ENCODE assay signal across 19 mouse cellular contexts in genomic region chr2:144746046-144746783, GRCm38 (mm10).
DNase-seq lines count a peak whose midpoint lies in the region; ATAC-seq and TF ChIP-seq lines count a peak whose summit lies in the region.
"Had no signal": no experiment of that assay in that cellular context is flagged by ENCODE, and none has a peak within 500 bp of the region (broad histone marks: within the 10 kb centered on the region; RNA-seq: fewer than 3 reads in every experiment).

No protein-coding gene starts in this region.

- H3K9ac ChIP-seq in heart, embryonic 12.5 days, result no peak overlapping the region
- H3K9ac ChIP-seq in CH12.LX (ENCODE audit: insufficient read depth, low read depth), result no peak overlapping the region
- H3K9ac ChIP-seq: hindbrain, embryonic 13.5 days; intestine, embryonic 15.5 days; liver, embryonic 15.5 days had no signal

- no peak for TF ChIP-seq EP300 in CH12.LX (IDR thresholded peaks at IDR 0.05; ENCODE audit: low read length)

- no peaks in the 10 kb centered on the region for H3K9me3 ChIP-seq in heart, embryonic 12.5 days (replicated peaks)
- H3K9me3 ChIP-seq in CH12.LX (replicated peaks; ENCODE audit: low read length), result no peaks in the 10 kb centered on the region
- H3K9me3 ChIP-seq: embryonic facial prominence, embryonic 10.5 days; hindbrain, embryonic 13.5 days; intestine, embryonic 15.5 days; liver, embryonic 15.5 days; megakaryocyte, embryonic 14.5 days had no signal

- H3K79me2 ChIP-seq in CH12.LX (replicated peaks; ENCODE audit: control insufficient read depth, extremely low read depth, insufficient read depth, poor library complexity, severe bottlenecking), result no peaks in the 10 kb centered on the region

- H3K27me3 ChIP-seq in heart, embryonic 12.5 days (replicated peaks), result no peaks in the 10 kb centered on the region
- H3K27me3 ChIP-seq in CH12.LX (replicated peaks), result no peaks in the 10 kb centered on the region
- H3K27me3 ChIP-seq: hindbrain, embryonic 13.5 days; intestine, embryonic 15.5 days; liver, embryonic 15.5 days; megakaryocyte, embryonic 14.5 days had no signal

- intact Hi-C loops in gastrocnemius, postnatal 14 days (cut with DNase I; ENCODE audit: low total_unique reads), result no loop called here

- no peak for TF ChIP-seq RAD21 in CH12.LX (IDR thresholded peaks at IDR 0.05; ENCODE audit: low read depth, low read length)

- H3K36me3 ChIP-seq in heart, embryonic 12.5 days, result no peaks in the 10 kb centered on the region; the same call in 1 of the 2 replicates
- peaks cover 7 to 21% of the 10 kb centered on the region in 2 experiments for H3K36me3 ChIP-seq in CH12.LX (replicated peaks in 1 of 2; ENCODE audit: control insufficient read depth in 1 of 2, insufficient read depth in 1 of 2, low read length in 1 of 2)
- H3K36me3 ChIP-seq: embryonic facial prominence, embryonic 10.5 days; intestine, embryonic 15.5 days; liver, embryonic 15.5 days had no signal

- no peak for TF ChIP-seq CTCF in CH12.LX (conservative IDR thresholded peaks at IDR 0.05 in 1 of 2, IDR thresholded peaks at IDR 0.05 in 1 of 2; ENCODE audit: low read depth in 2 of 2, low read length in 2 of 2)

- dilution Hi-C loops in CH12.LX (cut with MboI; ENCODE audit: extremely low pct_ligation_motif_present, extremely low pct_unique_long_range_greater_than_20kb, low sequenced_read_pairs), result no loop called here

- H3K4me3 ChIP-seq in heart, embryonic 12.5 days, result no peak overlapping the region
- H3K4me3 ChIP-seq in CH12.LX (replicated peaks in 1 of 3; ENCODE audit: low read depth in 2 of 3, low read length in 2 of 3, poor library complexity in 1 of 3), result no peak overlapping the region
- H3K4me3 ChIP-seq: embryonic facial prominence, embryonic 10.5 days; erythroblast, embryonic 14.5 days; hindbrain, embryonic 13.5 days; intestine, embryonic 15.5 days; left cerebral cortex, adult 2 months; liver, embryonic 15.5 days; megakaryocyte, embryonic 14.5 days had no signal

- H3K27ac ChIP-seq in heart, embryonic 12.5 days (ENCODE audit: poor library complexity, severe bottlenecking), result no peak overlapping the region
- no peak overlapping the region for H3K27ac ChIP-seq in CH12.LX (ENCODE audit: insufficient read depth, low read depth)
- H3K27ac ChIP-seq: embryonic facial prominence, embryonic 10.5 days; hindbrain, embryonic 13.5 days; intestine, embryonic 15.5 days; left cerebral cortex, adult 2 months; liver, embryonic 15.5 days had no signal

- 69% methylated on average over 4 of the region's 4 CpGs for WGBS in heart, embryonic 12.5 days

- in situ Hi-C loops in CH12.LX (cut with MboI; ENCODE audit: low pct_ligation_motif_present, low pct_unique_long_range_greater_than_20kb, low sequenced_read_pairs), result no loop called here

- no peak for TF ChIP-seq POLR2A in CH12.LX (IDR thresholded peaks at IDR 0.05; ENCODE audit: low read depth, low read length)

- peaks cover 1% of the 10 kb centered on the region; the same call in 1 of the 2 replicates for H3K4me1 ChIP-seq in heart, embryonic 12.5 days (replicated peaks)
- peaks cover 10 to 38% of the 10 kb centered on the region in 2 experiments for H3K4me1 ChIP-seq in CH12.LX (ENCODE audit: control insufficient read depth in 1 of 2, insufficient read depth in 2 of 2)
- H3K4me1 ChIP-seq: embryonic facial prominence, embryonic 10.5 days; hindbrain, embryonic 13.5 days; intestine, embryonic 15.5 days; liver, embryonic 15.5 days had no signal

- DNase-seq in heart, adult 18-20 months, result peak; percentile 21 to 59
- DNase-seq in 3T3-L1 (ENCODE audit: low read depth, low spot score) (peak; percentile 13), CH12.LX (ENCODE audit: extremely low read depth) (no peak)
- peak; percentile 54 for DNase-seq in gastrocnemius, postnatal 14 days
- no peak for DNase-seq in spleen, adult 18-20 months
- no peak for DNase-seq in embryo, embryonic 9.5 days (ENCODE audit: extremely low spot score)
- DNase-seq: adrenal gland, postnatal 10 days; cerebellum, adult 18-20 months; cerebellum, postnatal 36 days; lung, postnatal 10 days; thymus, postnatal 36 days had no signal

- no peak for ATAC-seq in heart, embryonic 12.5 days (ENCODE audit: insufficient number of reproducible peaks, low FRiP score)
- ATAC-seq: intestine, embryonic 15.5 days had no signal

- no peak overlapping the region for H3K4me2 ChIP-seq in heart, embryonic 12.5 days
- H3K4me2 ChIP-seq in CH12.LX (ENCODE audit: insufficient read depth, low read depth, poor library complexity, severe bottlenecking), result no peak overlapping the region
- H3K4me2 ChIP-seq: hindbrain, embryonic 13.5 days; intestine, embryonic 15.5 days; liver, embryonic 15.5 days had no signal

TF ChIP-seq in CH12.LX, 34 proteins besides CTCF, POLR2A, EP300 and RAD21:
- TF ChIP-seq ZNF384 (IDR thresholded peaks at IDR 0.05; ENCODE audit: low read depth, low read length) (peak; percentile 55; the same call in 1 of the 2 replicates), E2F4 (IDR thresholded peaks at IDR 0.05; ENCODE audit: insufficient replicate concordance, low read depth, low read length) (no peak)

Comparison
In these comparisons a context has a peak if more than half of its experiments do, and no peak if none do; other contexts are left out.
1. DNase-seq: peak in heart, adult 18-20 months (2 of 2), 3T3-L1 (single experiment) and gastrocnemius, postnatal 14 days (single experiment); none in CH12.LX (single experiment), spleen, adult 18-20 months (0 of 2) and embryo, embryonic 9.5 days (single experiment).